Mouse (Mus musculus): ENCODE data around the gene Slc35c2.

GRCm38 (mm10) chr2:165257151-165257834 lies 30.4 kb downstream of the Slc35c2 start:
- TF ChIP-seq CTCF (IDR thresholded peaks at IDR 0.05; ENCODE audit: borderline replicate concordance, control insufficient read depth, extremely low read depth, insufficient read depth, low read length, poor library complexity): no peak
- no peak for TF ChIP-seq POLR2A (IDR thresholded peaks at IDR 0.05; ENCODE audit: control insufficient read depth, extremely low read depth, insufficient read depth, low read length, poor library complexity)
